Mouse (Mus musculus): ENCODE measurements around the gene Nxn.

The Nxn gene

DNA sequence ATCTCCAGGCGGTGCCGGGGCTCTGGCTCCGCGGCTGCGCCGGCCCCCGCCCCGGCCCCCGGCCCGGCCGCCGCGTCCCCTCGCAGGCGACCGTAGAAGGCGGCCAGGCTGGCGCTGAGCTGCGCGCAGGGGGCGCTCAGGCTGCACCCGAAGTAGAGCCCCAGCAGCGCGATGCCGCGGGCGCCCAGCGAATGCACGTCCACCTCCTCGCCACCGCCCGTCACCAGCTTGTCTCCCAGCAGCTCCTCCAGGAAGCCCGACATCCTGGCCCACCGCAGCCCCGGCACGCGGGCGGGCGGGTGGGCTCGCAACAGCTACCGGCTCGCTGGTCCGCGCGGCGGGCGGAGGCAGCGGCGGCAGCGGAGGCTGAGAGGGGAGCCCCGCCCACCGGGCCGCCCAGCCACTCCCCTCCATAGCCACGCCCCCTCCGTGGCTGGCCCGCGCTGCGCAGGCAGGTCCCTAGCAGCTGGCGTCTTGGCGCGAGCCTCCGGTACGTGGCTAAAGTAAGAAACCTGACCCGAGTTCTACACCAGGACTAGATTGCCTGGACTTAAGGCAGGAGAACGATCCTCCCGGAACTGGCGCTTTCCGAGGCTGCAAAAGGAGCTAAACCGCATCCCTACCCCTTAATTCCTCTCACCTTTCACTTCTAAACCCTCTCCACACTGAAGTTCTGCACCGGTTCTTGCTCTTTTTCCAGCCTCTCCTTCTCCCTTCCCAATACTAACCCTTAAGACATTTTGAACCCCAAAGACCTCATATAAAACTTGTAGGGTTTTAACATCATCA lies at the start of gene Nxn:
TSS of gene Nxn (minus strand) at position 343 of the 789 bp plus-strand sequence.
- DNase-seq (ENCODE audit: extremely low read depth, low read depth) = peak; percentile 33

GRCm38 (mm10) chr11:76446251-76446650 lies 47.3 kb upstream of the Nxn start:
- no peak for DNase-seq (ENCODE audit: extremely low read depth, low read depth)

DNA sequence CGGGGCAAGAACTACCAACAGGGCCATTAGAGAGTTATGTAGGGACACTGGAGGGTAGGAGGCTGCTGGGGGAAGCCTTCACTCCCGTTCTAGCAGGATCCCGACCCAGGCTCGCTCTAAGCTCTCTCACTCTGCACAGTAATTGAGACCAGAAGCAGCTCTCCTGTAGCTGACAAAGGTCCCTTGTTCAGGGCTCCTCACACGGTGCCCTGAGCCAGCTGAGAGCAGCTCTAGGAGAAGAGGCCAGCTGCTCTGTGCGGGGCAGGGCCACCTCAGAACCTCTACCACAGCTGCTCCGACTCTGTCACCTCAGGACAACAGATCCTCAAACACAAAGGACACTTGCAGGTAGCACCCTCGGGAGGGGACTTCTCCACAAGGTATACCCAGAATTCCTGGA lies 46.5 kb upstream of the Nxn start:
- no peak for DNase-seq (ENCODE audit: extremely low read depth, low read depth)

DNA sequence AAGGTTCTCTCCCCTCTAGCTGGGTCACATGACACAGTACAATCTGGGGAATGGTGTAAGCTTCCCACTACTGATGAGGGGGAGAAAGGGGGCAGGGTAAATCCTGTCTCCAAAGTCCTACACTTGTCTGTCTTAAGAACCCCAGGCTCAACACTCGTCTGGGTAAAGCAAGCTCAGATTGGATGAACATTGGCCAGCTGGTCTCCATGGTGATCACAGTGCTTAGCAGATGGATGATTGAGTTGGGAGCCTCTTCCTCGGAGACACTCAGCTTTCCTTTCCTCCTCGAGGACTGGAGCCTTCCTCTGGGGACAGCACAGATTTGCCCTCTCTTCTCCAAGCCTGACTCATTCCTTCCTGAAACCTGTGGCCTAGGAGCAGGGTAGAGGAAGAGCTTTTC lies 40.7 kb upstream of the Nxn start:
- DNase-seq (ENCODE audit: extremely low read depth, low read depth) = no peak

- no peak for DNase-seq (ENCODE audit: extremely low read depth, low read depth)
Measured at GRCm38 (mm10) chr11:76436864-76437437, 38.0 kb upstream of the Nxn start.

DNA sequence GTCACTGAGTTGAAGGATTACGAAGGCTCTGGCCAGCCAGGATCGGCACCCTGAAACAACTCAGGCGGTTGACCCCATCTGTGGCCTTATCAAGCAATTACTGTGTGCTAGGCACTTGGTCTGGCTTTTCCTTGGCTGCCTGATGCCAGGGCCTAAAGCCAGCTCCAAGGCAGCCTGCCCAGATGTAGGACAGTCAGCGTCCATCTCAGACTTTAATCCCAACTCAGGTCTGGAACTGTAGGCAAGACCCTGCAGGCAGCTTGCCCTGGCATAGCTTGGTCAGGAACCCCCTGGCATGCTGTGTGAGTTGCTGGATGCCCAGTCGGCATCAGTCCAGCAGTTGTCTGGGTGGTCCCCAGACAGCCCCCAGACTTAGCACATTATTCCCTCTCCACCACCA lies 37.1 kb upstream of the Nxn start:
- DNase-seq (ENCODE audit: extremely low read depth, low read depth) = no peak

DNA sequence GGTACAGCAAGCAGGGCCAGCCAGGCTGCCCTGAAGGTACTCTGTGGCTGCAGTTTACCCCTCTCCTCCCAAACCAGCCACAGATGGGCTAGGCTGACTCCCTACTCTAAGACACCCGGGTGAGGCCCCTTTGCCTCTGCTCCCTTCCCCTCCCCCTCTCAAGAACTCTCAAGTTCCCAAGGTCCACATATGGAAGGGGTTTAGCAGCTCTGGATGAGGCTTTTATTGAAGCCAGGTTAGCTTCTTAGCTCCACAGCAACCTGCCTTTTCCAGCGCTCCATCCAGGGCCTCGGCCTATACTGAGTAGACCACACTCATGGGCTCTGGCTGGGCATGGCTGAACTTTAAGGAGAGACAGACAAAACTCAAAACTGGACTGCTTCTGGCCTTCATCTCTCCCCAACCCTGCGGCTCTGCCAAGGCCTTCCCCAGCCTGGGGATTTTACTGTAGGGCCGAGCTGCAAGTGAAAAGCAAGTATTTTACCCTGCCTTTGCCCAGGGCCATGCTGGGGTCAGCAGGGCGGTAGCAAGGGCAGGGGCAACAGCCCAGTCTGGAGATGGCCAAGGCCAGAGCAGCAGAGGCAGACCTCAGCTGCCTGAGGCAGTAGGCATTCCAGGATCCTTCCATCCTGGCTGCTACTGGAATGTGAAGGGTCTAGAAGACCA lies 31.2 kb upstream of the Nxn start:
- DNase-seq (ENCODE audit: extremely low read depth, low read depth) = no peak

DNA sequence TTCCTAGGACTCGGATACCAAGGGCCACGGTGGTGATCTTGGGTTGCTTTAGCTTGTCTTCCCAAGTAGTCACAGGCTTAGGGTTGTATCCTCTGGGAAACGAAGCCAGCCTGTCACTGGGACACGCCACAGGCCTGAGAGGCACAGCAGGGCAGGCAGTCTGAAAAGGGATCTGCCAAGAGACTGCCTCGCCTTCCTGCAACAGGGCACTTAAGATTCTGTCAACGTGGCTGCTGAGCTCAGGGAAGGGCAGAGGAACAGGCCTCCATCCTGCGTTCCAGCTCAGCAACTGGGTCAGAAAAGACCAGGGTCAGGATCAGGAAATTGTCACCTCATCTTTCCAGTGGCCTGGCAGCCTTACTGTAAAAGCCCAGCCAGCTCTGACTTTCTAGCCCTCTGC lies 30.6 kb upstream of the Nxn start:
- DNase-seq (ENCODE audit: extremely low read depth, low read depth) = no peak

DNA sequence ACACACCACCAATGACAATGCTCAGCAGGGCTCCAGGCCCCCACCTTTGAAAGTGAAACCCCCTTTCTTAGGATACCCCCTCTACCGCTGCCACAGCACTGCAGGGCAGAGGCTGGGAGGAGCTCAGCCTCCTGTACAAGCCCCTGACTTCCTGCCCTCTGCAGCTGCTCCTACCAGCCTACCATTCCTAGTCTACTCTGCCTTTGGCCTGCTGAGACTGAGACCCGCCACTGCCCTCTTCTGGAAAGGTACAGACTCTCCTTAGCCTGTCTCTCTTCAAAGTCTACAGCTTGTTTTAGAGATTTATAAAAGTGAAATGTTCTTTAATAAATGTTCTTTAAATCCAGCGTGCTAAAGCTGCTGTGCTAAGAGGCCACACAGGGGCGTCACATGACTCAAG lies 30.1 kb upstream of the Nxn start:
- no peak for DNase-seq (ENCODE audit: extremely low read depth, low read depth)

GRCm38 (mm10) chr11:76427781-76428180 lies 28.8 kb upstream of the Nxn start:
- no peak for DNase-seq (ENCODE audit: extremely low read depth, low read depth)

DNA sequence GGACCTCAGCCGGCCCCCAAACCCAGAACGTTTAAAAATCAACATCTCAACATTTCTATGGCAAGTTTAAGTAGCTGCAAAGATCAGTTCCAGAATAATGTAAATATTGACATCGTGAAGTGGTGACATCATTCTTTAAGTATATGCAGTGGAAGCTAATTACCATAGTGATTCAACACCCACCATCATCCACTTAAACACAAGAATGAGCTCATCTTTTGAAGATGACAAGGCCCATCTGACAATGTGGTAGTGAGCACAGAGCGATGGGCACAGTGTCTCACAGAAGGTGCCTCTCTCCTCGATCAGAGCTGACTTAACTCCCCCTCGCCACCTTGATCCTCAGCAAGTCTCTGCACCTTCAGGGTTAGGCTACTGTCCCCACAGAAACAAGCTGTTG lies 26.8 kb upstream of the Nxn start:
- DNase-seq (ENCODE audit: extremely low read depth, low read depth) = no peak

DNA sequence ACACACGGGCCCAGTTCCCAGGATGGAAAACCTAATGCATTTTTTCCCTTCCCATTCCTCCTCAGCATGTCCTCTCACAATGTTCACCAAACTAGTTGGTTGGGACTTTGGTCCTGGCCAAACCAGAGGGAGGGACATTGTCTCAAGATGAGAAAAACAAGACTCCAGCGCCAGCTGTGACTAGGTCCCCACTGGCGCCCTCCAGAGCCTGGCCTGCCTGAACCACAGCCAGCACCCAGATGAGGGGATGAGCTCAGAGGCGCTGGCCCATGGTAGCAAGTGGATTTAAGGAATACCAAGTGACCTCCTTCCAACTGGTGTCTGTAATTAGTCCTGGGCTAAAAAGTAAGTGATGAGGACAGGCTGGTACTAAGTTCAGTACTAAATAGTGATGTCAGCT lies 22.0 kb upstream of the Nxn start:
- DNase-seq (ENCODE audit: extremely low read depth, low read depth) = no peak

DNA sequence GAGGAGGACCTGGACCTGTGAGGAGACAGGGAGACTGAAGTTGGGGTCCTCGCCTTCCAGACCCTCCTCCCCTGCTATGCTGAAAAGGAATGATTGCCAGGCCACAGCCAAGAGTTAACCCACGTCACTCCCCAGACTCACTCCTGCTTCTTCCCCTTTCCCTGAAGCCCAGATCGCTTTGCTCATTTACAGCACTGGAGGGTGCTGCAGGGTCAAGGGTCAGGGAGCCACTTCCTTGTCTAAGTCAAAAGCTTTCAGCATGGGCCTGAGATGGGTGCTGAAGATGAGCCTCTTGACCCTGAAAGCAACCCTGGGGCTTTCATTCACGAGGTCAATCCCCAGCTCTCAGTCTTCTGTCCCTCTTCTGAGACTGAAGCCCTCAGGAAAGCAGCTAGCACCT lies 20.2 kb upstream of the Nxn start:
- DNase-seq (ENCODE audit: extremely low read depth, low read depth) = no peak

GRCm38 (mm10) chr11:76418423-76418822 lies 19.5 kb upstream of the Nxn start:
- DNase-seq (ENCODE audit: extremely low read depth, low read depth) = no peak

DNA sequence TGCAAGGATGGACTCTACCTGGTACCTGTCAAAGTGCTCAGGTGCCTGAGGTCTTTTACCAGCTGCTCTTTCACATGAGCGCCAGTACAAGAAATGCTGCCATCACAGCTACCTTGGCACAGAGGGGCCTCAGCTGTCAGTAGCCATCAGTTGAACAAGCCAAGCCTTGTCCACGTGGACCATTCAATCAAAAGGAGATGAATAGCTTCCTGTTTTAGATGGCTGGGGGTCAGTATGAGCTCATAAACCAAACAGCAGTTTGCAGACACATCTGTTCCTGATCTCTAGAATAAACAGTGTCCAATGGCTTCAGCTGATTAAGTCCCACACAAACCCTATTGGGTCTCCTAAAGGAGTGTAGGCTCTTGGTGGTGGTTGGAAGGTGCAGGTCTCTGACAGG lies 17.0 kb upstream of the Nxn start:
- no peak for DNase-seq (ENCODE audit: extremely low read depth, low read depth)

DNA sequence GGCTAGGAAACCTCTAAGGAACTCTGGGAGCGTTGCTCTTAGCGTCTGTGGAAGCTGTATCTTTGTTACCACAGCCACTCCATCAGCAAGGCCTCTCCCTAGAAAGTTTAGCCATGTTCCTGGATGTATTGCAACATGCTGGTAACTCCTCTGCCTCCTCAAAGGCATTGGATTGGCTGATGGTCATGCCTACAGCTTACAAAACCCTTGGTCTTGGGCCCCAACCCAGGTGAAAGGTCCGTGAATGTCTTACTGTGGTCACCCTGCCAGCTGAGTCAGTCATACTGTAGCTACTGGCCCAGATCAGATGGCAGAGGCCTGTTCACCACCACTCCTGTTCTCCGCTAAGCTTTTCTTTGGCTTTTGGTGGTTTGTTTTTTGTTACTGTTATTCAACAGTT lies 16.1 kb upstream of the Nxn start:
- no peak for DNase-seq (ENCODE audit: extremely low read depth, low read depth)

DNA sequence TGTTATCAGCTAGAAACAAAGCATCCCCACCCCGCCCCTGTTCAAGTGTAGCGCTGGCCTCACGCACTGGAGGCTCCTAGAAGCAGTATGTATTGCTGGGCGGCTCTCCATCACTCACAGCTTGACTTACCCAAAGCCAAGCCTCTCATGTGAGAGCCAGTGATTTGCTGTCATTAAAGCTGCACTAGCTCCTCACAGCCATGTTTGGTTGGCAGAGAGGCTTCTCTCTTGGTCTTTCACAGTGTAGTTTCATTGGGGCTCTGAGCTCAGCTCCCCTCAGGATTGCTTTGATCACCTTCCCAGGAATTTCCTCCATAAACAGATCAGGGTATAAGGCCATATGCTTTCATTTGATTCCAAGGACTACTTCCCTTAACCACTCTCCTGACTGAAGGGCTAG lies 14.3 kb upstream of the Nxn start:
- no peak for DNase-seq (ENCODE audit: extremely low read depth, low read depth)

DNA sequence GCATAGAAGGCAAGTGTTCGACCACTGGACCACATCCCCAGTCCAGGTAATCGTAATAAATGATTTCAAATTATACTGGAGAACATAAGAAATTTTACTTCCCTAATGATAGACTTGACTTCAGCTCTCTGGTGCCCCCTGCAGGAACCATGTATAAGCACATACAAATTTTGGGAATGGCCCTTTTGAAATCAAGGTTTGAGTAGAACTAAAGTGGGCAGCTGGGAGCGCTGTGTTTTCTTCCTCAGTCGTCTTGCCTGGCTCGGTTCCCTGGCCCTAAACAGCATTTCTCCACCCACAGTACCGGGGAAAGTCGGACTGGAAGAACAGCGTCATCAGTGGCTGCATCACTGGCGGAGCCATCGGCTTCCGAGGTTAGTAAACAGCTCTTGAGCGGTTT lies 11.9 kb upstream of the Nxn start:
- peak; percentile 42 for DNase-seq (ENCODE audit: extremely low read depth, low read depth)

DNA sequence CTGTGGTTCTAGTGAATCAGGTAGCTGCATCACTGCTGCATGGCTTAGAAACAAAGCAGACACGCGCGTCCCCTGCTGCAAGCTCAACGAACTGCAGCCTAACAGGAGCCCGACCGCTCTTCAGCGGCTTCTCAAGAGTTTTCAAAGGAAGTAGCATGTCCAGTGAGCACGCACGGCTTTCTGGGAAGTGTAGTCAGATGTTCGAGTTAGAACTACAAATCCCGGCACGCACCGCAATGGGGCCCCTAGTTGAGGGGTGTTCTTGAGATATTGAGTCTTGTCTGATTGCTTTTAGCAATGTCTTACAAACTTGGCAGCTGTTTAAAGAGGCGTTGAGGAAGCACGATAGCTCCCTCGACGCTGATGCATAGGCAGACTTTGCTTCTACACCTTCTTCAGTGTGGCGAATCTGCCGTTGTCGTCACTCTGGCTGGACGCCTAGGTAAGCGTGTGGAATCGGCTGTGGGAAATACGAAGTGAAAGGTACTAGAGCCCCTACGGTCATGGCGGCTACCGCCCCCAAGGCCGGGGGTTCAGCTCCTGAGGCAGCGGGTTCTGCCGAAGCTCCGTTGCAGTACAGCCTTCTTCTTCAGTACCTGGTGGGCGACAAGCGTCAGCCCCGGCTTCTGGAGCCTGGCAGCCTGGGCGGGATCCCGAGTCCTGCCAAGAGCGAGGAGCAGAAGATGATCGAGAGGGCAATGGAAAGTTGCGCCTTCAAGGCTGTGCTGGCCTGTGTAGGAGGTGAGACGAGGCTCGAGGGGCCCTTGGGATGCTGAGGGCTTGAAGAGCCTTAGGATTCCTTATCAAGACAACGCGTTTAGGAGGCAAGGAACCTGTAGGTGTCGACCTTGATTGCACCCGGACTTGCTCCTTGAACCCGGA lies 8.0 kb upstream of the Nxn start, which contains the start of gene Timm22:
TSS of gene Timm22 (plus strand) at position 251 of the 882 bp plus-strand sequence.
- DNase-seq (ENCODE audit: extremely low read depth, low read depth) = peak; percentile 99

GRCm38 (mm10) chr11:76405626-76406264 lies 6.8 kb upstream of the Nxn start:
- DNase-seq (ENCODE audit: extremely low read depth, low read depth) = no peak

DNA sequence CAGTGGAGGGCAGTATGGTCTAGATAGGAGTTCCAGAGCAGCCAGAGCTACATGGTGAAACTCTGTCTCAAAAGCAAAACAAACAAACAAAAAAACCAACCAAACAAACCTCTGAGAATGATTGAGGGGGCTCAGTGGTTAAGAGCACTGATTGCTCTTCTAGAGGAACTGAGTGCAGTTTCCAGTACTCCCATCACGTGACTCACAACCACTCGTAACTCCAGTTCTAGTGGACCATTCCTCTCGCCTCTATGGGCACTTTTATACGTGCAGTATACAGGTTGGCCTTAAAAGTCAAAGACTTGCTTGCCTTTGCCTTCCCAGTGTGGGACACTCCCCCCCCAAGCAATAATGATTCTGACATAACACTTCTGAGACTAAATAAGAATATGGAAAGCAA lies 6.2 kb upstream of the Nxn start:
- DNase-seq (ENCODE audit: extremely low read depth, low read depth) = no peak

Data from MEL-GATA-1-ER (cell line).